Mouse (Mus musculus): ENCODE data around the gene Dpy30.

DNA sequence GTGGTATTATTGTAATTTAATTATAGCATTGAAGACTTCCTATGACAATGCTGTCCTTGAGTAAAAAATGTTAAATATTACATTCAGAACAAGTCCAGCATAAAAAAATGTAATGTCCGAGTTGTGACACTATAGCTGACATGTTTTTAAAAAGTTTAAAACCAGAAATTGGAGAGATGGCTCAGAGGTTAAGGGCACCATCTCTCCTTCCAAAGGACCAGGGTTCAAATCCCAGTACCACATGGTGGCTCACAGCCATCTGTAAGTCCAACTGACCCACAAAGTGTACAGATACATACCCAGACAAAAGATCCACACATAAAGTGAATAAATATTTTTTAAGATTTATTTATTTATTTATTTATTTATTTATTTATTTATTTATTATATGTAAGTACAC is 17.7 kb downstream of the Dpy30 start:
- TF ChIP-seq CTCF (IDR thresholded peaks at IDR 0.05 in 2 of 3, conservative IDR thresholded peaks at IDR 0.05 in 1 of 3; ENCODE audit: control insufficient read depth in 1 of 3, insufficient read depth in 1 of 3, low read depth in 2 of 3, low read length in 3 of 3, poor library complexity in 1 of 3, severe bottlenecking in 1 of 3) = no peak
- TF ChIP-seq POLR2A (IDR thresholded peaks at IDR 0.05; ENCODE audit: control insufficient read depth in 1 of 2, insufficient read depth in 1 of 2, low read depth in 1 of 2, low read length in 2 of 2, poor library complexity in 1 of 2) = no peak
- no peak for TF ChIP-seq TAL1 (IDR thresholded peaks at IDR 0.05; ENCODE audit: low read length)
- TF ChIP-seq EP300 (IDR thresholded peaks at IDR 0.05; ENCODE audit: low read depth in 1 of 2, low read length in 2 of 2) = no peak
